Mouse (Mus musculus) embryonic facial prominence, embryonic 12.5 days (tissue): ENCODE measurements around the gene 4930562C15Rik. TPM values are rescaled to one million over a fixed set of nuclear protein-coding genes. Genes with fewer than 3 reads are reported as not detected.

Experiments
- ATAC-seq: fragments of 200-750 bp; cut with Nextera tagmentation; 2 replicates; pipeline ENCODE4 v1.8.0; 2017; ENCODE audit not compliant: insufficient number of reproducible peaks, insufficient read depth, low FRiP score, low TSS enrichment
- H3K27ac ChIP-seq: fragments of 300-500 bp; sonication (generic); 2 replicates; pipeline ENCODE4 v1.5.1; 2016; ENCODE audit warnings: mild to moderate bottlenecking
- H3K27me3 ChIP-seq: fragments of 300-500 bp; sonication (generic); 2 replicates; pipeline ENCODE4 v1.6.1; 2016; ENCODE audit warnings: mild to moderate bottlenecking, moderate library complexity
- H3K36me3 ChIP-seq: fragments of 300-500 bp; sonication (generic); 2 replicates; pipeline ENCODE4 v1.6.1; 2016; ENCODE audit warnings: mild to moderate bottlenecking
- H3K4me1 ChIP-seq: fragments of 300-500 bp; sonication (generic); 2 replicates; pipeline ENCODE4 v1.6.1; 2016
- H3K4me2 ChIP-seq: fragments of 300-500 bp; sonication (generic); replicated peaks from 2 replicates; pipeline ENCODE4 v1.6.1; 2016; ENCODE audit warnings: mild to moderate bottlenecking, moderate library complexity
- H3K4me3 ChIP-seq: fragments of 300-500 bp; sonication (generic); 2 replicates; pipeline ENCODE4 v1.5.1; 2016; ENCODE audit warnings: mild to moderate bottlenecking
- H3K9ac ChIP-seq: fragments of 300-500 bp; sonication (generic); 2 replicates; pipeline ENCODE4 v1.6.1; 2016; ENCODE audit warnings: mild to moderate bottlenecking, moderate library complexity
- H3K9me3 ChIP-seq: fragments of 300-500 bp; sonication (generic); 2 replicates; pipeline ENCODE4 v1.6.1; 2016; ENCODE audit warnings: mild to moderate bottlenecking, moderate library complexity
- WGBS: fragments of 180-500 bp; shearing (Covaris S2); methylation state at CpG from one replicate; pipeline ENCODE4 v1.1.7; 2016; 5-methylcytosine and 5-hydroxymethylcytosine counted together
- polyA plus RNA-seq: library from polyadenylated mRNA; unstranded; fragments of >200 nt; fragmentation: Nextera tagmentation; extraction: Ambion mirVana; gene quantifications from 2 replicates; pipeline ENCODE4 v1.2.1, GENCODE M21; 2016

4930562C15Rik gene
- polyA plus RNA-seq, 1 experiment from 2014 or later = 0.67 TPM

DNA sequence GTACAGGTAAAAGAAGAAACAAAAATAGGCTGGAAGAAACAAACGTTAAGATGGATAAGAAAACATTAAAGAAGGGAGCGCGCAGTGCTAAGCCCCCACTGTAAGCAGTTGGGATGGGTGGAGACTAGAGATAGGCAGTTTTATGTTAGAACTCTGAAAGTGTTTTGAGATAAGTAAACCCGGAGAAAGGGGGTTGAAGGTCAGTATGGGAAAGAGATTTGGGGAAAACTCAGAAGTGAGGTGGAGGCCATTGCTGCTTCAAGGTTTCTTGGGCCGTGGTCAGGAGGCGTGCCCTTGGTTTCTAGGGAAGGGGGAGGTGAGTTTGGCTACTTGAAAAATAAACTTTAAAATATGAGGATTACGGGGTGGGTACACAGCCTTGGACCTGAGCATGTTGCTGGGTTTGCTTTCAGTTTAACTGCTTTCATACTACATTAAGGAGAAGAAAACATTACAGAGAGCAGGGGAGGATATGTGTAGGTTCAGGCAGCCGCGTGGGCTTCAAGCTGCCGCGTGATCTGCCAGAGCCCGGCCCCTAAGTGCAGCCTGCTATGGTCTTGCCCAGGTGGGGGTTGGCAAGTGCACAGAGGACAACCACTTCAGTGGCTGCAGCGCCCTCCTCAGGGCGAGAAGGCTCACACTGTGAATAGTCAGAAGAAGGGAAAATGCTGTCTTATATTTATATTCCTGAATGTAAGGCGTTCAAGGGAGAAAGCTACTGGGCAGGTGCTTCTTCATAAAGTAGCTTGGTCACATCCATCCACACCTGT is 3.4 kb upstream of the 4930562C15Rik start:
- no peak overlapping the region for H3K4me2 ChIP-seq
- H3K4me1 ChIP-seq = no peaks in the 10 kb centered on the region
- 72% methylated on average over 15 of the region's 15 CpGs for WGBS
- H3K9me3 ChIP-seq = no peaks in the 10 kb centered on the region
- H3K27ac ChIP-seq = no peak overlapping the region
- ATAC-seq = no peak
- H3K4me3 ChIP-seq = no peak overlapping the region
- no peaks in the 10 kb centered on the region for H3K36me3 ChIP-seq
- no peak overlapping the region for H3K9ac ChIP-seq
- no peaks in the 10 kb centered on the region for H3K27me3 ChIP-seq

DNA sequence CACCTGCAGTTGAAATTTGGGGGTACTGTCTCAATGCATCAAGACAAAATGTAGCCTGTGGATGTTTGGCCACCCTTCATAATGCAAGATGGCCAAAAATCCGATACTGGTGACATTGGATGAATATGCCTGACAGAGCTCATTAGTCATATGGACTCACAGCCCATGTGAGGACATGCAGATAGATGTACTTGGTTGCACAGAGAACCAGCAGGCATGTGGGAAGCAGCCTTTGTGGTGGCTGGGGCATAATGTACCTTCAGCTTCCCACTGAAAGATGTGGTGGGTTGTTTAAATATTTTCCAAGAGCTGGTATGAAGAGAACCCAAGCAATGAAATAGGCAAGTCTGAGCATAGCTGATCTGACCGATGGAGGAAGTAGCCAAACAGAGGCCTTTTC is 1.4 kb upstream of the 4930562C15Rik start:
- WGBS = 71% methylated on average over 2 of the region's 2 CpGs

DNA sequence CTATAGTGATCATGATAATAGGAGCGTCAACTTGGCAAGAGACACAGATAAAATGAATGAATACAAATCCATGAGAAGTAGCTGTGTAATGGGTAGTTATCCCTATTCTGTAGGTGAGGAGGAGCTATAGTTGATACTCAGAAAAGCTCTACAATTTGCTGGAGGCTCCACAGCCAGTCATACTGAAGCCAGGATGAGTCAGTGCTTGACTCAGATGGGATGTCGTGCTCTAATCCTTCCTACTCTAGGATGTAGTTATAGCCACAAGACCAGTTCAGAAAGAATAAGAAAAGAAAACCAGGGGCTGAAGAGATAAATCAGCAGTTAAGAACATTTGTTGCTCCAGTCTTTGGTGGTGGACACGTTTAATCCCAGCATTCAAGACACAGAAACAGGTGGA is 2.4 kb downstream of the 4930562C15Rik start:
- no peaks in the 10 kb centered on the region for H3K36me3 ChIP-seq
- 86% methylated on average over 3 of the region's 3 CpGs for WGBS
- no peak for ATAC-seq

More for the DNA sequence above, 1.4 kb upstream of the 4930562C15Rik start:
- Histone ChIP-seq H3K4me1 (no peaks in the 10 kb centered on the region), H3K9me3 (no peaks in the 10 kb centered on the region), H3K36me3 (no peaks in the 10 kb centered on the region), H3K9ac (no peak overlapping the region), H3K4me3 (no peak overlapping the region), H3K27me3 (no peaks in the 10 kb centered on the region), H3K4me2 (no peak overlapping the region), H3K27ac (no peak overlapping the region)
- ATAC-seq = no peak

GRCm38 (mm10) chr16:4839552-4839951 is 4.3 kb downstream of the 4930562C15Rik start:
- no peak overlapping the region for H3K4me3 ChIP-seq
- H3K9ac ChIP-seq = no peak overlapping the region
- no peak for ATAC-seq
- H3K27ac ChIP-seq = no peak overlapping the region
- no peaks in the 10 kb centered on the region for H3K27me3 ChIP-seq
- no peaks in the 10 kb centered on the region for H3K9me3 ChIP-seq
- H3K4me2 ChIP-seq = no peak overlapping the region
- 83% methylated on average over 3 of the region's 3 CpGs for WGBS
- H3K4me1 ChIP-seq = no peaks in the 10 kb centered on the region
- H3K36me3 ChIP-seq = no peaks in the 10 kb centered on the region

More for the DNA sequence above, 2.4 kb downstream of the 4930562C15Rik start:
- Histone ChIP-seq H3K27me3 (no peaks in the 10 kb centered on the region), H3K4me2 (no peak overlapping the region), H3K27ac (no peak overlapping the region), H3K4me1 (no peaks in the 10 kb centered on the region), H3K9ac (no peak overlapping the region), H3K9me3 (no peaks in the 10 kb centered on the region), H3K4me3 (no peak overlapping the region)

GRCm38 (mm10) chr16:4840231-4840630 is 5.0 kb downstream of the 4930562C15Rik start:
- Histone ChIP-seq H3K27me3 (no peaks in the 10 kb centered on the region), H3K9ac (no peak overlapping the region), H3K4me1 (no peaks in the 10 kb centered on the region), H3K36me3 (no peaks in the 10 kb centered on the region), H3K4me2 (no peak overlapping the region), H3K9me3 (no peaks in the 10 kb centered on the region), H3K27ac (no peak overlapping the region), H3K4me3 (no peak overlapping the region)
- WGBS = 81% methylated on average over 8 of the region's 8 CpGs
- ATAC-seq = no peak

GRCm38 (mm10) chr16:4847041-4847440 is 11.8 kb downstream of the 4930562C15Rik start:
- H3K9ac ChIP-seq = no peak overlapping the region
- H3K4me1 ChIP-seq = peaks cover 4% of the 10 kb centered on the region; the same call in 1 of the 2 replicates
- no peak overlapping the region for H3K4me2 ChIP-seq
- no peak overlapping the region for H3K27ac ChIP-seq
- no peaks in the 10 kb centered on the region for H3K27me3 ChIP-seq
- WGBS = 88% methylated on average over 3 of the region's 3 CpGs
- no peak overlapping the region for H3K4me3 ChIP-seq
- H3K9me3 ChIP-seq = no peaks in the 10 kb centered on the region
- no peak for ATAC-seq
- H3K36me3 ChIP-seq = no peaks in the 10 kb centered on the region

- no peak for ATAC-seq
- peaks cover 4% of the 10 kb centered on the region; the same call in 1 of the 2 replicates for H3K4me1 ChIP-seq
- WGBS = 76% methylated on average over 2 of the region's 2 CpGs
Observed at GRCm38 (mm10) chr16:4848090-4848489, 12.9 kb downstream of the 4930562C15Rik start.

GRCm38 (mm10) chr16:4850361-4850760 is 15.1 kb downstream of the 4930562C15Rik start:
- no peak overlapping the region for H3K4me2 ChIP-seq
- H3K9ac ChIP-seq = no peak overlapping the region
- ATAC-seq = no peak
- 82% methylated on average over 7 of the region's 7 CpGs for WGBS
- H3K36me3 ChIP-seq = no peaks in the 10 kb centered on the region
- no peak overlapping the region for H3K27ac ChIP-seq
- no peaks in the 10 kb centered on the region for H3K27me3 ChIP-seq
- no peaks in the 10 kb centered on the region for H3K9me3 ChIP-seq
- peaks cover 4% of the 10 kb centered on the region; the same call in 1 of the 2 replicates for H3K4me1 ChIP-seq
- no peak overlapping the region for H3K4me3 ChIP-seq

More at GRCm38 (mm10) chr16:4848090-4848489, 12.9 kb downstream of the 4930562C15Rik start:
- no peaks in the 10 kb centered on the region for H3K27me3 ChIP-seq
- no peaks in the 10 kb centered on the region for H3K9me3 ChIP-seq
- H3K4me2 ChIP-seq = no peak overlapping the region
- no peak overlapping the region for H3K9ac ChIP-seq
- H3K4me3 ChIP-seq = no peak overlapping the region
- H3K27ac ChIP-seq = no peak overlapping the region
- H3K36me3 ChIP-seq = no peaks in the 10 kb centered on the region

- Histone ChIP-seq H3K27ac (no peak overlapping the region), H3K4me1 (peaks cover 4% of the 10 kb centered on the region; the same call in 1 of the 2 replicates), H3K9ac (no peak overlapping the region), H3K4me3 (no peak overlapping the region), H3K36me3 (no peaks in the 10 kb centered on the region), H3K4me2 (no peak overlapping the region), H3K9me3 (no peaks in the 10 kb centered on the region), H3K27me3 (no peaks in the 10 kb centered on the region; the same call in 1 of the 2 replicates)
- no peak for ATAC-seq
- WGBS = 48% methylated on average over 5 of the region's 5 CpGs
Observed at GRCm38 (mm10) chr16:4850938-4851628, 15.9 kb downstream of the 4930562C15Rik start.

DNA sequence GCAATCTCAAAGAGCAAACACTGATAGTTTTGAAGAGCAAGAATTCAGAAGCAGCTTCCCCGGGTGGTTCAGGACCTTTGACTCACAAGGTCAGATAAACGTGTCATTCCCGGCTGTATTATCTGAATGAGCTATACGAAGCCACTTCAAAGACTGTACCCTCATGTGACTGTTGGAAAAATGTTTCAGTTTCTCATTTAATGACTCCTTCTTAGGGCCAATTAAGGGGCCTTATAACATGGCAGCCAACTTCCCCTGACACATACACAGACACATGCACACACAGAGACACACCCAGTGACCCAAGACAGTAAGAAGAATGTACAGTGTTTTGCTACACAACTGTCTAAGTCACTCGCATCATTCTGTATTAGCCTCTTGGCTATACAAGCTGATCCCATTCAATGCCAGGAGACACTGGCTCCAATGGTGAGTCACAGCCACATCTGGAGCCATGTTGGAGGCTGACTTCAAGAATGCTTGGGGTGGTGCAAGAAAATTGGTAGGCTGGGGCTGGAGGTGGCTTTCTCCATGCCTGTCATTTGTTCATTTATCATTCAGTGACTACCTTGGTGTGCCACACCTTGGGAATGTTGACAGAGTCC is 19.9 kb downstream of the 4930562C15Rik start:
- no peak for ATAC-seq

DNA sequence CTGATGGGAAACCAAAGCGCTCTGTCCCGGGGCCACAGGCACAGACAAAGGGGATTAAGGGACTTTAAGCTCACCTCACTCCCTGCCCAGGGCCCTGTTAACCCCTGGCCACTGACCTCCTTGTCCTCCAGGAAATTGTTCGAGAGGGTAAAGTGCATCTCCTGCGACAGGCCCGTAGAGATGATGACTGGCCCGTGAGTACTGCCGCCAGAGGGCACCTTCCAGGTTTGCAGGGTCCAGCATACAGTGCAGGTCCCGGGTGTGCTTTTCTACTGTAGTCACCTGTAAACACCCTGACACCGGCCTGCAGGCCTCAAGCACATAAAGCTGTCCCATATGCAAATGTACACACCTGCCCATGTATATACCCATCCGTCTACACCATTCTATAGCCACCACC is 26.2 kb downstream of the 4930562C15Rik start:
- H3K9me3 ChIP-seq = no peaks in the 10 kb centered on the region
- no peak overlapping the region for H3K4me2 ChIP-seq
- H3K36me3 ChIP-seq = no peaks in the 10 kb centered on the region
- ATAC-seq = no peak
- 45% methylated on average over 10 of the region's 10 CpGs for WGBS
- H3K27me3 ChIP-seq = no peaks in the 10 kb centered on the region
- no peak overlapping the region for H3K4me3 ChIP-seq
- H3K27ac ChIP-seq = no peak overlapping the region
- no peak overlapping the region for H3K9ac ChIP-seq
- peaks cover 5% of the 10 kb centered on the region; the same call in 1 of the 2 replicates for H3K4me1 ChIP-seq

More for the DNA sequence above, 19.9 kb downstream of the 4930562C15Rik start:
- Histone ChIP-seq H3K4me3 (no peak overlapping the region), H3K4me1 (peaks cover 4% of the 10 kb centered on the region; the same call in 1 of the 2 replicates), H3K4me2 (no peak overlapping the region), H3K36me3 (no peaks in the 10 kb centered on the region), H3K9ac (no peak overlapping the region), H3K27ac (no peak overlapping the region), H3K9me3 (no peaks in the 10 kb centered on the region), H3K27me3 (no peaks in the 10 kb centered on the region; the same call in 1 of the 2 replicates)
- WGBS = 52% methylated on average over 5 of the region's 5 CpGs
